Mouse (Mus musculus) lung, postnatal 10 days (tissue): Measurements from ENCODE around the gene Abca4.

ENCODE experiments used
- DNase-seq: peaks from one replicate; pipeline ENCODE4 v3.0.0; 2021

The Abca4 gene

GRCm38 (mm10) chr3:122173526-122174150 lies 129.4 kb downstream of the Abca4 start:
- no peak for DNase-seq

- no peak for DNase-seq
Observed at GRCm38 (mm10) chr3:122176018-122176417, 131.8 kb downstream of the Abca4 start.

GRCm38 (mm10) chr3:122176706-122177390 lies 132.6 kb downstream of the Abca4 start:
- no peak for DNase-seq

GRCm38 (mm10) chr3:122184109-122184508 lies 139.9 kb downstream of the Abca4 start:
- peak; percentile 12 for DNase-seq

- DNase-seq, result no peak
Observed at GRCm38 (mm10) chr3:122186975-122187374, 142.7 kb downstream of the Abca4 start.

GRCm38 (mm10) chr3:122196621-122197298 lies 152.5 kb downstream of the Abca4 start:
- no peak for DNase-seq

GRCm38 (mm10) chr3:122198532-122198931 lies 154.3 kb downstream of the Abca4 start:
- no peak for DNase-seq

- DNase-seq, result peak; percentile 77
Observed at GRCm38 (mm10) chr3:122198966-122199381, 154.7 kb downstream of the Abca4 start.

- no peak for DNase-seq
Observed at GRCm38 (mm10) chr3:122199600-122199999, 155.4 kb downstream of the Abca4 start.

GRCm38 (mm10) chr3:122200017-122200416 lies 155.8 kb downstream of the Abca4 start:
- no peak for DNase-seq

- DNase-seq, result no peak
Observed at GRCm38 (mm10) chr3:122200447-122200846, 156.2 kb downstream of the Abca4 start.

- no peak for DNase-seq
Observed at GRCm38 (mm10) chr3:122202307-122202732, 158.1 kb downstream of the Abca4 start.

- no peak for DNase-seq
Observed at GRCm38 (mm10) chr3:122203675-122204329, 159.6 kb downstream of the Abca4 start.

- no peak for DNase-seq
Observed at GRCm38 (mm10) chr3:122205753-122206152, 161.5 kb downstream of the Abca4 start.

- no peak for DNase-seq
Observed at GRCm38 (mm10) chr3:122206279-122207070, 162.2 kb downstream of the Abca4 start.

GRCm38 (mm10) chr3:122207766-122208165 lies 163.5 kb downstream of the Abca4 start:
- no peak for DNase-seq

GRCm38 (mm10) chr3:122208296-122209225 lies 164.3 kb downstream of the Abca4 start:
- no peak for DNase-seq

GRCm38 (mm10) chr3:122209511-122209910 lies 165.3 kb downstream of the Abca4 start:
- DNase-seq, result no peak

- no peak for DNase-seq
Observed at GRCm38 (mm10) chr3:122210434-122210833, 166.2 kb downstream of the Abca4 start.

GRCm38 (mm10) chr3:122210846-122211245 lies 166.6 kb downstream of the Abca4 start:
- DNase-seq, result no peak

GRCm38 (mm10) chr3:122211446-122212125 lies 167.3 kb downstream of the Abca4 start:
- no peak for DNase-seq
